Mouse (Mus musculus) embryonic fibroblast, embryonic 13.5 days (primary cell): ENCODE measurements around the gene Umodl1. TPM values are rescaled to one million over a fixed set of nuclear protein-coding genes. Genes with fewer than 3 reads are reported as not detected.

Experiments used
- H3K27ac ChIP-seq: 2 replicates; pipeline ENCODE4 v1.5.1; 2012; ENCODE audit warnings: low read length, control low read depth, inconsistent platforms; ENCODE audit not compliant: insufficient read depth
- H3K4me1 ChIP-seq: 2 replicates; pipeline ENCODE4 v1.6.1; 2011; ENCODE audit warnings: low read length; ENCODE audit not compliant: control insufficient read depth, insufficient read depth
- H3K4me3 ChIP-seq: 2 replicates; pipeline ENCODE4 v1.5.1; 2011; ENCODE audit warnings: mild to moderate bottlenecking, control low read depth, low read length; ENCODE audit not compliant: insufficient read depth
- CTCF ChIP-seq: IDR thresholded peaks from 2 replicates; pipeline ENCODE4 v1.5.1; 2011; ENCODE audit warnings: mild to moderate bottlenecking, control low read depth, low read length, moderate library complexity, borderline replicate concordance; ENCODE audit not compliant: insufficient read depth
- POLR2A ChIP-seq: IDR thresholded peaks from 2 replicates; pipeline ENCODE4 v1.6.1; 2011; ENCODE audit warnings: low read depth, mild to moderate bottlenecking, control low read depth, low read length, moderate library complexity
- polyA plus RNA-seq: library from polyadenylated mRNA; stranded (reverse); fragments of >200 nt; gene quantifications from 2 replicates; pipeline ENCODE4 v1.2.4, GENCODE M21; 2011; ENCODE audit warnings: low read depth; ENCODE audit not compliant: missing spikeins, insufficient read length

The Umodl1 gene
- polyA plus RNA-seq, 1 experiment: not detected

DNA sequence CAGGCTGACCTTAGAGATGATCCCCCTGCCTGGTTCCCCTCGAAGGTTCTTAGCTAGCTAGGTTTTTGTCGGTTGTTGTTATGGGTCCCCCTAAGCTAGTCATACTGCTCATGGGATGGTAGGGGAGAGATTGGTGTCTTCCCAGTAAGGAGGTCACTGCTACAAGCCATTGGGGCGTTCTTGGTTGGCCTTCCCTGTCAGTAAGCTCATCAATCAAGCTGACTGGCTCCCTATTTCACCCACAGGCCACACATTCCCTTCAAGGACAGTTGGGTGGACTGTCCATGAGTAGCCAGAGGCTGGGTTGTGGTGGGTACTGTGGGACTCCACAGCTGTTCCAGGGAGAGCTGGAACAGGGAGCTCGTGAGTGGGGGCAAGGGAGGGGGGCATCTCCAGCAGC, 29.1 kb downstream of the Umodl1 start:
- Histone ChIP-seq H3K4me3 (no peak overlapping the region), H3K4me1 (no peaks in the 10 kb centered on the region), H3K27ac (no peak overlapping the region)
- TF ChIP-seq POLR2A (no peak), CTCF (no peak)

GRCm38 (mm10) chr17:30990254-30990653, 35.8 kb downstream of the Umodl1 start:
- H3K4me1 ChIP-seq: no peaks in the 10 kb centered on the region
- H3K4me3 ChIP-seq: no peak overlapping the region
- no peak overlapping the region for H3K27ac ChIP-seq
- TF ChIP-seq POLR2A (no peak), CTCF (no peak)

DNA sequence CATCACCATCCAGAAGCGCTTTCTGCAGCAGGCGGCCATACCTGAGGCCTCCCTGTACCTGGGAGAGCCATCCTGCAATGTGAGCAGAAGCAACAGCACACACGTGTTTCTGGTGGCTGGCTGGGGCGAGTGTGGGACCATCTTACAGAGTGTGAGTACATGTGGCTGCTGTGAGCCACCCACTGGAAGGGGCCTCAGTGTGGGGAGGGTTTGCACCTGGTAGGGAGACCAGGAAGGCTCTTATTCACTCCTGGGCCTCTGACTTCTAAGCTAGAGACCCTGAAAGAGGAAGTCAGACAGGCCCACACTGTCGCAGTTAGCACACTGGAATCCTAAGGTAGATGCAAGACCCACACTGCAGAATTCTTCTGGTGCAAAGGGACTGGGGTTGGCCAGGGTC, 41.9 kb downstream of the Umodl1 start:
- Histone ChIP-seq H3K27ac (no peak overlapping the region), H3K4me1 (no peaks in the 10 kb centered on the region), H3K4me3 (no peak overlapping the region)
- TF ChIP-seq CTCF (no peak), POLR2A (no peak)

DNA sequence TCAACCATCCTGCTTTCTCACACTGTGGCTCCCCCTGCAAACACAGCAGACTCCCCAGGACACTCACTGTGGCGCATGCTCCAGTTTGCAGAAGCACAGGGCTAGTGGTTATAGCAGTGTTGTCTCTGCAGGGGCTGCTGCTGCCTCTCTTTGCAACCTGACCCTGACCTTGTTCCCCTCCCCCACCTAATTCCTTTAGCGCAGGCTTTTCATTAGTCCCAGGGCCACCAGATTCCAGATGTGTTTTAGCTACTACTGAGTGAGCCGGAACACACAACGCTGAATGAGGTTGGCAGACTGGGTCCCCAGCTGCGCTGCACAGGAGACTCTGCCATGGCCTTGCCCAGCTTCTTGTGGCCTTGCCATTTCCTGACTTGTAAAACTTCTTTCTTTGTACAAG, 46.5 kb downstream of the Umodl1 start:
- no peak overlapping the region for H3K4me3 ChIP-seq
- H3K4me1 ChIP-seq: no peaks in the 10 kb centered on the region
- H3K27ac ChIP-seq: no peak overlapping the region
- TF ChIP-seq POLR2A (no peak), CTCF (no peak)

DNA sequence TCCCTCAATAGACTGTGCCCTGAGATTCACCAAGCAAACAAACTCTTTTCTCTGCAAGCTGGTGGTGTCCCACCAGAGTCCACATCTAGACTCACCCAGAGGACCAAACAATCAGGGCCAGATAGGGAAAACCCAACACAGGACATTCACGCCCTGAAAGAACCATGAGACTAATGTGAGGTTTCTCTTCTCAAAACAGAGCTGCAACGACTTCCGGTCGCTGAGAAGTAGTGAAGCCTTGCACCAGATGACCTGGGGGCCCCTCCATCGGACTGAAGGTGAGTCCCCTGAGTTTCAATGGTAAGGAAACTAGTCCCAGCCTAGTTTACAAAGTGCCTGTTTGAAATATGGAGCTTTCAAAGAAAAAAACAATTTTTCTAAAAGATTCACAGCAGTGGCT, 48.2 kb downstream of the Umodl1 start:
- Histone ChIP-seq H3K4me3 (no peak overlapping the region), H3K27ac (no peak overlapping the region), H3K4me1 (no peaks in the 10 kb centered on the region)
- no peak for TF ChIP-seq POLR2A
- no peak for TF ChIP-seq CTCF

DNA sequence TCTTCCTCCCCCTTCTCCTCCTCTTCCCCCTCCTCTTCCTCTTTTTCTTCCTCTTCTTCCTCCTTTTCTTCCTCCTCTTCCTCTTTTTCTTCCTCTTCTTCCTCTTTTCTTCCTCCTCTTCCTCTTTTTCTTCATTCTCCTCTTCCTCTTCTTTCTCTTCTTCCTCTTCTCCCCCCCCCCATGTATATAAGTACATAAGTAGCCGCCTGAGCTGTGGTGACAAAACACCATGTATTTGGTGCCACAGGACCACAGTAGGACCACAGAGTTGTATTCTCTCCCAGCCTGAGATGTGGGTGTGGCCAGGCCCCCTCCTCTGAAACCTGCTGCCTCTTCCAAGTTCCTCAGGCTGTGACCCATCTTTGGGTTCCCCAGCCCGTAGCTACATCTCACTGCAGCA, 50.8 kb downstream of the Umodl1 start:
- no peak overlapping the region for H3K4me3 ChIP-seq
- TF ChIP-seq CTCF (no peak), POLR2A (no peak)
- H3K27ac ChIP-seq: no peak overlapping the region
- no peaks in the 10 kb centered on the region for H3K4me1 ChIP-seq

DNA sequence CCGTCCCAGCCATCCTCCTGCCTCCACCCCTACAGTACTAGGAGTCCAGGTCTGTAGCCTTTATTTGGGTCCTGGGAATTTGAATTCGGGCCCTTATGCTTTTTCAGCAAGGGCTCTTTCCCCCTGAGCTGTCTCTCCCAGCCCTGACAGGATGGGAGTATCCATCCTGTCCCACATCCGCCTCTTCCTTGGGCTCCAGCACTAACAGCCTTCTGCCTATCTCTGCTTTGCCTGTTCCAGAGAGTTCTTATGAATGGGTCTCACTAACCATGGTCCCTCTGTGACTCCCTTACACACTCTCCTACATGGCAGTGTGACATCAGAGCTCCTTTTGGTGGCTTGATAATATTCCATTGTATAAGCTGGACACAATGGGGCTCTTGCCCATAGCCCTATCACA, 52.9 kb downstream of the Umodl1 start:
- no peak for TF ChIP-seq POLR2A
- TF ChIP-seq CTCF: no peak
- H3K4me3 ChIP-seq: no peak overlapping the region
- no peaks in the 10 kb centered on the region for H3K4me1 ChIP-seq
- no peak overlapping the region for H3K27ac ChIP-seq

GRCm38 (mm10) chr17:31008416-31008815, 54.0 kb downstream of the Umodl1 start:
- TF ChIP-seq CTCF: no peak
- no peak for TF ChIP-seq POLR2A
- H3K4me1 ChIP-seq: no peaks in the 10 kb centered on the region
- H3K4me3 ChIP-seq: no peak overlapping the region
- no peak overlapping the region for H3K27ac ChIP-seq

- no peak overlapping the region for H3K4me3 ChIP-seq
- peak; percentile 97 for TF ChIP-seq CTCF
- TF ChIP-seq POLR2A: no peak
- H3K27ac ChIP-seq: no peak overlapping the region
- no peaks in the 10 kb centered on the region for H3K4me1 ChIP-seq
Measured at GRCm38 (mm10) chr17:31011551-31012394, 57.3 kb downstream of the Umodl1 start.

DNA sequence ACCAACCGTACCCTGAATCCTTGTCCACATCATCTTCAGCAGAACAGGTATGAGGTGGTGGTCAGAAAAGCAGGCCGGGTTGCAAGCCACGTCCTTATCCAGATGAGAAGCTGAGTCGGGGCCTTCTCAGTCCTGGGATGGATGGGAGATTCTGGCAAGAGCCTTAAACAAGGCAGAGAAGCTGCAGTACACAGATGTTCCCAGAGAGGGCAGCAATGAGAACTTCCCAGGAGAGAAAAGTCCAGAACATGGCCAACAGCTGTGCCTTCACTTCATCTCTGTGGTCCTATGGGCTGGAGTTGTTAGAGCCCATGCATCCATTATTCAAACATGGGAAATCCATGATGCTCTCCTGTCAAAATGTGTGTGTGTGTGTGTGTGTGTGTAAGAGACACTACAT, 63.8 kb downstream of the Umodl1 start:
- TF ChIP-seq CTCF (no peak), POLR2A (no peak)
- Histone ChIP-seq H3K4me1 (no peaks in the 10 kb centered on the region), H3K27ac (no peak overlapping the region), H3K4me3 (no peak overlapping the region)
